Mouse (Mus musculus) stomach, postnatal 0 days (tissue): ENCODE measurements around the gene AI467606.

ENCODE experiments used
- CTCF ChIP-seq: IDR thresholded peaks from 2 replicates; pipeline ENCODE4 v1.5.1; 2016; ENCODE audit warnings: antibody characterized with exemption, low read depth, mild to moderate bottlenecking, moderate library complexity
- EP300 ChIP-seq: optimal IDR thresholded peaks from 2 replicates; pipeline ENCODE3; 2016; ENCODE audit warnings: antibody characterized with exemption

GRCm38 (mm10) chr7:127114920-127115319 lies 23.8 kb downstream of the AI467606 start:
- no peak for TF ChIP-seq CTCF
- TF ChIP-seq EP300 = no peak
